Mouse (Mus musculus) heart, embryonic 12.5 days (tissue): Measurements from ENCODE around the gene Dpy30. TPM values are rescaled to one million over a fixed set of nuclear protein-coding genes. Genes with fewer than 3 reads are reported as not detected.
A peak's percentile ranks its signal among the peaks of the same experiment; 100 is the strongest.

Experiments
- ATAC-seq: fragments of 200-750 bp; cut with Nextera tagmentation; 2 replicates; pipeline ENCODE4 v1.8.0; 2017; ENCODE audit warnings: moderate TSS enrichment, moderate library complexity; ENCODE audit not compliant: insufficient number of reproducible peaks, low FRiP score
- H3K27ac ChIP-seq: fragments of 300-500 bp; sonication (generic); 2 replicates; pipeline ENCODE4 v1.5.1; 2016; ENCODE audit warnings: mild to moderate bottlenecking, moderate library complexity; ENCODE audit not compliant: poor library complexity, severe bottlenecking
- H3K27me3 ChIP-seq: fragments of 300-500 bp; sonication (generic); replicated peaks from 2 replicates; pipeline ENCODE4 v1.6.1; 2016; ENCODE audit warnings: mild to moderate bottlenecking, moderate library complexity
- H3K36me3 ChIP-seq: fragments of 300-500 bp; sonication (generic); 2 replicates; pipeline ENCODE4 v1.6.1; 2016; ENCODE audit warnings: mild to moderate bottlenecking, moderate library complexity
- H3K4me1 ChIP-seq: fragments of 300-500 bp; sonication (generic); replicated peaks from 2 replicates; pipeline ENCODE4 v1.6.1; 2016; ENCODE audit warnings: mild to moderate bottlenecking
- H3K4me2 ChIP-seq: fragments of 300-500 bp; sonication (generic); 2 replicates; pipeline ENCODE4 v1.6.1; 2016; ENCODE audit warnings: mild to moderate bottlenecking, moderate library complexity
- H3K4me3 ChIP-seq: fragments of 300-500 bp; sonication (generic); 2 replicates; pipeline ENCODE4 v1.5.1; 2016; ENCODE audit warnings: mild to moderate bottlenecking
- H3K9ac ChIP-seq: fragments of 300-500 bp; sonication (generic); 2 replicates; pipeline ENCODE4 v1.6.1; 2016; ENCODE audit warnings: mild to moderate bottlenecking, moderate library complexity
- H3K9me3 ChIP-seq: fragments of 300-500 bp; sonication (generic); replicated peaks from 2 replicates; pipeline ENCODE4 v1.6.1; 2016; ENCODE audit warnings: mild to moderate bottlenecking, moderate library complexity
- WGBS: fragments of 180-500 bp; shearing (Covaris S2); methylation state at CpG from one replicate; pipeline ENCODE4 v1.1.7; 2016; 5-methylcytosine and 5-hydroxymethylcytosine counted together
- polyA plus RNA-seq: library from polyadenylated mRNA; unstranded; fragments of >200 nt; fragmentation: Nextera tagmentation; extraction: Ambion mirVana; gene quantifications from 2 replicates; pipeline ENCODE4 v1.2.1, GENCODE M21; 2016

The Dpy30 gene
- polyA plus RNA-seq, 1 experiment from 2014 or later, result 202 TPM

GRCm38 (mm10) chr17:74274471-74274870 is 49.3 kb downstream of the Dpy30 start:
- H3K36me3 ChIP-seq, result no peaks in the 10 kb centered on the region
- 69% methylated on average over 3 of the region's 3 CpGs for WGBS
- no peak for ATAC-seq

GRCm38 (mm10) chr17:74272683-74273205 is 51.0 kb downstream of the Dpy30 start:
- no peak overlapping the region for H3K27ac ChIP-seq
- H3K36me3 ChIP-seq, result 0 out of 2 replicates have a peak, but pooled peaks cover 2% of the 10 kb centered on the region
- no peak overlapping the region for H3K9ac ChIP-seq
- no peaks in the 10 kb centered on the region for H3K27me3 ChIP-seq
- H3K4me2 ChIP-seq, result no peak overlapping the region
- 58% methylated on average over 16 of the region's 16 CpGs for WGBS
- H3K9me3 ChIP-seq, result no peaks in the 10 kb centered on the region
- 0 out of 2 replicates have a peak, but pooled peaks have one; percentile 45 for ATAC-seq
- peaks cover 24% of the 10 kb centered on the region for H3K4me1 ChIP-seq
- H3K4me3 ChIP-seq, result no peak overlapping the region

More at GRCm38 (mm10) chr17:74274471-74274870, 49.3 kb downstream of the Dpy30 start:
- Histone ChIP-seq H3K4me1 (peaks cover 31% of the 10 kb centered on the region), H3K4me2 (no peak overlapping the region), H3K9me3 (no peaks in the 10 kb centered on the region), H3K9ac (no peak overlapping the region), H3K27me3 (no peaks in the 10 kb centered on the region), H3K4me3 (no peak overlapping the region), H3K27ac (no peak overlapping the region)

- Histone ChIP-seq H3K27me3 (no peaks in the 10 kb centered on the region), H3K9me3 (no peaks in the 10 kb centered on the region), H3K4me3 (no peak overlapping the region), H3K4me2 (no peak overlapping the region), H3K4me1 (peaks cover 27% of the 10 kb centered on the region), H3K27ac (no peak overlapping the region), H3K9ac (no peak overlapping the region), H3K36me3 (0 out of 2 replicates have a peak, but pooled peaks cover 2% of the 10 kb centered on the region)
- 76% methylated on average over 3 of the region's 3 CpGs for WGBS
- no peak for ATAC-seq
Observed at GRCm38 (mm10) chr17:74271541-74272268, 52.0 kb downstream of the Dpy30 start.

- ATAC-seq, result no peak
- no peaks in the 10 kb centered on the region for H3K27me3 ChIP-seq
- H3K9ac ChIP-seq, result no peak overlapping the region
- H3K4me2 ChIP-seq, result no peak overlapping the region
- H3K36me3 ChIP-seq, result 0 out of 2 replicates have a peak, but pooled peaks cover 2% of the 10 kb centered on the region
- H3K4me3 ChIP-seq, result no peak overlapping the region
- H3K4me1 ChIP-seq, result peaks cover 38% of the 10 kb centered on the region
- H3K9me3 ChIP-seq, result no peaks in the 10 kb centered on the region
- WGBS, result 70% methylated on average over 2 of the region's 2 CpGs
- no peak overlapping the region for H3K27ac ChIP-seq
Observed at GRCm38 (mm10) chr17:74270205-74270604, 53.5 kb downstream of the Dpy30 start.

- ATAC-seq, result peak; percentile 29; the same call in 1 of the 2 replicates
- no peak overlapping the region for H3K4me3 ChIP-seq
- no peaks in the 10 kb centered on the region for H3K9me3 ChIP-seq
- no peak overlapping the region for H3K27ac ChIP-seq
- 83% methylated on average over 11 of the region's 11 CpGs for WGBS
- 0 out of 2 replicates have a peak, but pooled peaks cover 2% of the 10 kb centered on the region for H3K36me3 ChIP-seq
- H3K9ac ChIP-seq, result no peak overlapping the region
- H3K27me3 ChIP-seq, result no peaks in the 10 kb centered on the region
- peaks cover 40% of the 10 kb centered on the region for H3K4me1 ChIP-seq
- H3K4me2 ChIP-seq, result no peak overlapping the region
Observed at GRCm38 (mm10) chr17:74267415-74268180, 56.1 kb downstream of the Dpy30 start.

- no peaks in the 10 kb centered on the region for H3K9me3 ChIP-seq
- H3K4me3 ChIP-seq, result no peak overlapping the region
- whole genome bisulfite sequencing, result 59% methylated on average over 1 of the region's 1 CpGs
- 0 out of 2 replicates have a peak, but pooled peaks cover 2% of the 10 kb centered on the region for H3K36me3 ChIP-seq
- peak overlapping the region; percentile 71 for H3K27ac ChIP-seq
- H3K9ac ChIP-seq, result 0 out of 2 replicates have a peak overlapping the region, but pooled peaks have one; percentile 25
- no peak for ATAC-seq
- H3K27me3 ChIP-seq, result no peaks in the 10 kb centered on the region
- H3K4me1 ChIP-seq, result peaks cover 29% of the 10 kb centered on the region
- no peak overlapping the region for H3K4me2 ChIP-seq
Observed at GRCm38 (mm10) chr17:74265636-74266035, 58.1 kb downstream of the Dpy30 start.

- Histone ChIP-seq H3K9ac (0 out of 2 replicates have a peak overlapping the region, but pooled peaks have one; percentile 25), H3K4me3 (no peak overlapping the region), H3K27ac (peak overlapping the region; percentile 71), H3K9me3 (no peaks in the 10 kb centered on the region), H3K4me2 (peak overlapping the region; percentile 27; the same call in 1 of the 2 replicates), H3K4me1 (peaks cover 32% of the 10 kb centered on the region), H3K36me3 (0 out of 2 replicates have a peak, but pooled peaks cover 2% of the 10 kb centered on the region), H3K27me3 (no peaks in the 10 kb centered on the region)
- ATAC-seq, result peak; percentile 37; the same call in 1 of the 2 replicates
- WGBS, result 34% methylated on average over 5 of the region's 5 CpGs
Observed at GRCm38 (mm10) chr17:74265156-74265505, 58.6 kb downstream of the Dpy30 start.

GRCm38 (mm10) chr17:74264333-74265155 is 59.2 kb downstream of the Dpy30 start:
- Histone ChIP-seq H3K36me3 (0 out of 2 replicates have a peak, but pooled peaks cover 2% of the 10 kb centered on the region), H3K4me1 (peaks cover 33% of the 10 kb centered on the region), H3K9ac (0 out of 2 replicates have a peak overlapping the region, but pooled peaks have one; percentile 15), H3K4me2 (peak overlapping the region; percentile 27; the same call in 1 of the 2 replicates), H3K27me3 (no peaks in the 10 kb centered on the region), H3K4me3 (no peak overlapping the region), H3K27ac (peak overlapping the region; percentile 71), H3K9me3 (no peaks in the 10 kb centered on the region)
- 57% methylated on average over 3 of the region's 3 CpGs for WGBS
- no peak for ATAC-seq

GRCm38 (mm10) chr17:74262415-74262814 is 61.3 kb downstream of the Dpy30 start:
- Histone ChIP-seq H3K27ac (no peak overlapping the region), H3K36me3 (peaks cover 8% of the 10 kb centered on the region), H3K4me1 (peaks cover 34% of the 10 kb centered on the region), H3K9ac (no peak overlapping the region), H3K4me2 (no peak overlapping the region), H3K9me3 (no peaks in the 10 kb centered on the region), H3K27me3 (no peaks in the 10 kb centered on the region), H3K4me3 (no peak overlapping the region)
- no peak for ATAC-seq
- 70% methylated on average over 3 of the region's 3 CpGs for WGBS
